ENCODE assay signal across 8 mouse cellular contexts in genomic region chr13:21855698-21856162, GRCm38 (mm10). TPM values are rescaled to one million over a fixed set of nuclear protein-coding genes. Genes with fewer than 3 reads are reported as not detected.
DNase-seq lines count a peak whose midpoint lies in the region; ATAC-seq and TF ChIP-seq lines count a peak whose summit lies in the region.

No protein-coding gene starts in this region.

- TF ChIP-seq CTCF in C2C12 (IDR thresholded peaks at IDR 0.05; ENCODE audit: control insufficient read depth, insufficient read depth, insufficient read length) = no peak

- H3K4me1 ChIP-seq in heart, embryonic 13.5 days = peaks cover 21% of the 10 kb centered on the region
- no peaks in the 10 kb centered on the region for H3K4me1 ChIP-seq in liver, embryonic 16.5 days (ENCODE audit: control insufficient read depth, low read depth, low read length)

- H3K9ac ChIP-seq in heart, embryonic 13.5 days = peak overlapping the region; percentile 75
- peak overlapping the region; percentile 13 for H3K9ac ChIP-seq in liver, embryonic 16.5 days (ENCODE audit: low read depth, low read length)

- H3K9me3 ChIP-seq in heart, embryonic 13.5 days = no peaks in the 10 kb centered on the region
- no peaks in the 10 kb centered on the region for H3K9me3 ChIP-seq in liver, embryonic 16.5 days (replicated peaks; ENCODE audit: control insufficient read depth, low read length)

- H3K79me2 ChIP-seq in C2C12 (ENCODE audit: control insufficient read depth, insufficient read depth) = no peaks in the 10 kb centered on the region

- peak overlapping the region; percentile 48 for H3ac ChIP-seq in C2C12 (ENCODE audit: control insufficient read depth, insufficient read length, low read depth)

- H3K4me3 ChIP-seq in C2C12 (ENCODE audit: insufficient read depth, poor library complexity, severe bottlenecking) = peak overlapping the region; percentile 42
- peak overlapping the region; percentile 57 for H3K4me3 ChIP-seq in heart, embryonic 13.5 days
- H3K4me3 ChIP-seq in liver, embryonic 16.5 days (ENCODE audit: low read depth, low read length) = peak overlapping the region; percentile 66

- 1% methylated on average over 15 of the region's 15 CpGs for WGBS in heart, embryonic 13.5 days
- WGBS in liver, embryonic 16.5 days (ENCODE audit: insufficient replicate concordance) = 2% methylated on average over 15 of the region's 15 CpGs

- no peak overlapping the region for H3K27ac ChIP-seq in heart, embryonic 13.5 days (replicated peaks)
- no peak overlapping the region for H3K27ac ChIP-seq in liver, embryonic 16.5 days (ENCODE audit: low read length)

- DNase-seq in R1 (ENCODE audit: low read depth, low spot score) = peak; percentile 80
- peak; percentile 65 for DNase-seq in embryo, embryonic 10 days (ENCODE audit: low spot score)
- peak; percentile 62 for DNase-seq in layer of hippocampus, adult 11-12 months (ENCODE audit: low spot score)
- peak; percentile 48 to 70 for DNase-seq in right cerebral cortex, postnatal 10 days (ENCODE audit: low spot score in 2 of 2)
- DNase-seq in gastrocnemius, postnatal 10 days = no peak

- H3K27me3 ChIP-seq in C2C12 (ENCODE audit: control insufficient read depth, insufficient read depth, insufficient read length) = no peaks in the 10 kb centered on the region
- H3K27me3 ChIP-seq in heart, embryonic 13.5 days (replicated peaks) = no peaks in the 10 kb centered on the region
- no peaks in the 10 kb centered on the region for H3K27me3 ChIP-seq in liver, embryonic 16.5 days (ENCODE audit: control insufficient read depth, insufficient read depth, low read depth, low read length)

- peak overlapping the region; percentile 69 for H3K4me2 ChIP-seq in heart, embryonic 13.5 days
- peak overlapping the region; percentile 72 for H3K4me2 ChIP-seq in liver, embryonic 16.5 days (ENCODE audit: low read depth, low read length)

- H3K36me3 ChIP-seq in C2C12 (ENCODE audit: control insufficient read depth, insufficient read depth) = no peaks in the 10 kb centered on the region
- no peaks in the 10 kb centered on the region for H3K36me3 ChIP-seq in heart, embryonic 13.5 days
- H3K36me3 ChIP-seq in liver, embryonic 16.5 days (ENCODE audit: control insufficient read depth, insufficient read depth) = no peaks in the 10 kb centered on the region

- no peak for ATAC-seq in heart, embryonic 13.5 days (ENCODE audit: extremely low read depth, insufficient number of reproducible peaks, low FRiP score, low TSS enrichment)
- ATAC-seq in liver, embryonic 16.5 days (ENCODE audit: low read depth) = peak; percentile 56

- H3K79me3 ChIP-seq in C2C12 (ENCODE audit: low read depth) = no peaks in the 10 kb centered on the region

TF ChIP-seq in C2C12, 6 proteins besides CTCF, POLR2A, EP300 and RAD21:
- TF ChIP-seq MYOG (IDR thresholded peaks at IDR 0.05; ENCODE audit: control insufficient read depth, extremely low read depth, insufficient read length) = no peak
- TF ChIP-seq MAX (IDR thresholded peaks at IDR 0.05) = no peak
- TF ChIP-seq USF1 (IDR thresholded peaks at IDR 0.05; ENCODE audit: low read depth) = no peak
- TF ChIP-seq MYOD1 (IDR thresholded peaks at IDR 0.05; ENCODE audit: control insufficient read depth, insufficient read length, low read depth) = no peak
- no peak for TF ChIP-seq CEBPB (IDR thresholded peaks at IDR 0.05; ENCODE audit: low read depth)

RNA-seq across cellular contexts. Expression of gene Hist1h2br, which starts 22.2 kb away (rescaled TPM):
- 19.7 TPM for polyA plus RNA-seq in C2C12 (2012; fragmentation: generic; extraction: Trizol)
- polyA plus RNA-seq in heart, embryonic 13.5 days (2015; fragmentation: Nextera tagmentation; extraction: Ambion mirVana) = 9.2 and 10.8 TPM in 2 replicates
- polyA plus RNA-seq in liver, embryonic 16.5 days (2015; fragmentation: Nextera tagmentation; extraction: Ambion mirVana) = 24.7 and 33.6 TPM in 2 replicates
- total RNA-seq in gastrocnemius, postnatal 10 days (2021) = 100 to 1,000 TPM; 139 to 146 TPM

RNA-seq across cellular contexts. Expression of gene Hist1h2ap, which starts 22.4 kb away (rescaled TPM):
- 2,018 TPM for polyA plus RNA-seq in C2C12 (2012; fragmentation: generic; extraction: Trizol)
- polyA plus RNA-seq in heart, embryonic 13.5 days (2015; fragmentation: Nextera tagmentation; extraction: Ambion mirVana) = 1,655 and 1,669 TPM in 2 replicates
- 3,914 and 4,206 TPM in 2 replicates for polyA plus RNA-seq in liver, embryonic 16.5 days (2015; fragmentation: Nextera tagmentation; extraction: Ambion mirVana)
- total RNA-seq in gastrocnemius, postnatal 10 days (2021) = 100 to 1,000 TPM in 1 of 2 experiments, 10 to 100 TPM in 1; 86.5 to 153 TPM

RNA-seq across cellular contexts. Expression of gene Hist1h4n, which starts 23.7 kb away (rescaled TPM):
- polyA plus RNA-seq in C2C12 (2012; fragmentation: generic; extraction: Trizol) = 17.3 TPM
- polyA plus RNA-seq in heart, embryonic 13.5 days (2015; fragmentation: Nextera tagmentation; extraction: Ambion mirVana) = 11.2 and 15.6 TPM in 2 replicates
- 25.5 and 40.3 TPM in 2 replicates for polyA plus RNA-seq in liver, embryonic 16.5 days (2015; fragmentation: Nextera tagmentation; extraction: Ambion mirVana)
- 10 to 100 TPM; 17.9 to 46.6 TPM for total RNA-seq in gastrocnemius, postnatal 10 days (2021)

RNA-seq across cellular contexts. Expression of gene Hist1h4m, which starts 44.2 kb away (rescaled TPM):
- polyA plus RNA-seq in C2C12 (2012; fragmentation: generic; extraction: Trizol) = not detected
- not detected in 2 replicates for polyA plus RNA-seq in heart, embryonic 13.5 days (2015; fragmentation: Nextera tagmentation; extraction: Ambion mirVana)
- not detected in 2 replicates for polyA plus RNA-seq in liver, embryonic 16.5 days (2015; fragmentation: Nextera tagmentation; extraction: Ambion mirVana)
- total RNA-seq in gastrocnemius, postnatal 10 days (2021) = 100 to 1,000 TPM; 345 to 353 TPM

RNA-seq across cellular contexts. Expression of gene Hist1h2ao, which starts 45.5 kb away (rescaled TPM):
- polyA plus RNA-seq in C2C12 (2012; fragmentation: generic; extraction: Trizol) = not detected
- polyA plus RNA-seq in heart, embryonic 13.5 days (2015; fragmentation: Nextera tagmentation; extraction: Ambion mirVana) = not detected in 2 replicates
- 2.1 TPM in 1 of 2 replicates, not detected in the other for polyA plus RNA-seq in liver, embryonic 16.5 days (2015; fragmentation: Nextera tagmentation; extraction: Ambion mirVana)
- total RNA-seq in gastrocnemius, postnatal 10 days (2021) = 100 to 1,000 TPM; 240 to 250 TPM
